Mouse (Mus musculus): ENCODE results near the gene Hes5.

Hes5 gene

GRCm38 (mm10) chr4:154942632-154943322, 17.9 kb upstream of the Hes5 start:
- no peak for DNase-seq (ENCODE audit: low spot score in 2 of 2)

GRCm38 (mm10) chr4:154943323-154944039, 17.2 kb upstream of the Hes5 start:
- DNase-seq (ENCODE audit: low spot score in 2 of 2) = no peak

- peak; percentile 72 to 86 for DNase-seq (ENCODE audit: low spot score in 2 of 2)
Observed at GRCm38 (mm10) chr4:154944121-154944590, 16.6 kb upstream of the Hes5 start.

DNA sequence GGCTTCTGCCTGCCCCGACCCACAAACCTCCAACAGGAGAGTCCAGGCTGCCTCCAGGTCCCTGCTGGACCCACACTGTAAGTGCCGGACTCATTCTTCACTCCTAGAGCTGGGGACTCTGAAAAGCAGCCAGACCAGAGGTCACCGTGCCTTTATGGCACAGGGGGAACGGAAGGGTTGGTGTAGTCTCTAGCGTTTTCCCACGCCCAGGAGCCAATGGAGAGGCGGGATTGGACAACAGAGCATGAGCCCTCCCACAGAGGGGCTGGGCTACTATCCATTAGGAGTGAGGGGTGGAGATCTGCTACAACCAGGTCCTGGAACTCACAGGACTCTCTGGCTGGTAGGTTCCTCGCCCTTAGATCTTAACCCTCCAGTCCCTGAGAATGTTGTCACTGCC, 14.4 kb upstream of the Hes5 start:
- DNase-seq (ENCODE audit: low spot score in 2 of 2) = no peak

GRCm38 (mm10) chr4:154948066-154948939, 12.4 kb upstream of the Hes5 start:
- no peak for DNase-seq (ENCODE audit: low spot score in 2 of 2)

DNA sequence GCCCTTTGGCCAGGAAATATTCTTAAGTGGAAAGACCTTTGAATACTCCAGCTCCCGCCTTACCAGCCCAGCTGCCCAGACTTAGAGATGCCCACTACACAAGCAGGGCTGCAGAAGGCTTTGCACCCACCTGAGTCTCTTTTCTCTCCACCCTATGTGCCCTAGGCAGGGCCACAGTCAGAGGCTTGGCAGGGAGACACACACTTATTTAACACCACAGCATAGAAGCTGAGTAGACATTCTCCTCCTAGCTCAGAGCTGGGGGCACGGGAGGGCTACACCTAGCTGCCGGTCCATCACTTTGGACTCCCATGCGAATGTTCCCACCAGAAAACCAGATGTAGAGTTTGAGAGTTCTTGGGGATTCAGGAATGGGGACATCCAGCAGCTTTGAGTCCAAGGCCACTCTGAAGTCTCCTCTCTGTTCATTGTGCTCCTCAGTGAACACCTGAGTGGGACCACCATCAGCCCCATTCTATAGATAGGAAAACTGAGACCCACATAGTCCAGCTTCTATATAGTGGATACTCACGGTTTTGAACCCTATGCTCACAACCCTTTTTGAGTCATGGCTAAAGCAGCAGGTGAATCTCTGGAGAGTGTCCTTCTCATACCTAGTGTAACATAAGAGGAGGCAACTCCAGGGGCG, 11.7 kb upstream of the Hes5 start:
- DNase-seq (ENCODE audit: low spot score in 2 of 2) = no peak

DNA sequence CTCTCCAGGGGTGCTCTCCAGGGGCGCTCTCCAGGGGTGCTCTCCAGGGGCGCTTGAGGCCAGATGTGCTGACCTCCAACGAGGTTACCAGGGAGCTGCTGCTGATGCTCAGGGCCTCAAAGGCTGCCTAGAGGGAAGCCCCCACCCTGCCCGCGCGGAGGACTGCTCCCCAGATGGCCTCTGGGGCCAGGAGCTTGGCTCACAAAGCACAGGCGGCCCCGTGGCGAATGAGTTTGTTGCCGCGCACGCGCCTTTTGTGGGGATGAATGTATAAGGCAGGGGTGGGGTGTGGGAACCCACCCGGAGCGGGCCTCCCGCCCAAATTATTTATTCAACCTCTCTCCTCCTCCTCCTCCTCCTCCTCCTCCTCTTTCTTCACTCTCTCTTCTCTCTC, 11.1 kb upstream of the Hes5 start:
- DNase-seq (ENCODE audit: low spot score in 2 of 2) = no peak

DNA sequence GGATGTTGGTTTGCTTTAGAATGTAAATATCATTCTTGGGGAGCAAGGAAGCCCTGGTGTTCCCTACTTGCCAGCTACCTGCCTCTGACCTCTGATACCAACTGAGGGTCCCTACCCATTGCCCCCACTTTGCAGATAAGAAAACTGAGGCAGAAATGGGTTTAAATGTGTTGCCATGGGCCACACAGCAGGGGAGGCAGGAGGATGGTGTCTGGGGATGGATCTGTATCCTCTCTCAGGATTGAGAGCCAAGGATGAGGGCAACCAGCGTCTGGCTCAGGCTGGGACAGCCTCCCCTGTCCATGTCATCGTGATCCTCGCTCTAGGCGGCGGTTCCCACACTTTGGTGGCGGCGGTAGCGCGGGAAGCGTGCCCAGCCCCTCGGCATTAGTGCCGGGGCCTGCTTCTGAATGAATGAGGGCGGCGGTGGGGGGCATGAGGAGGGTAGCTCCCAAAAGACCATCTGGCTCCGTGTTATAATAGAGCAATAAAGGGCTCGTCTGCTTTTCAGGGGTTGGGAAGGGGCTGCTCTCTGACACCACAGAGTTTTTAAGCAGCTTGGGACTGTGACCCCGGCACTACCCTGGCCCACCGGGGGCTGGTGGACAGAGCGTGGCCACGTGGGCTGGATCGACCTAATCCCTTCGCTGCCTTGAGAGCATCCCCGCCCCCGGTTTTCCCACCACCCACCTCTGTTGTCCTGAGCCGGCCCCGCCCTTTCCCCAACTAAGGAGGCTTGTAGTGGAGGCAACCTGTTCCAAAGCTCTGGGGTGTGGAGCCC, 8.1 kb upstream of the Hes5 start:
- DNase-seq (ENCODE audit: low spot score in 2 of 2) = no peak

GRCm38 (mm10) chr4:154956604-154957003, 4.1 kb upstream of the Hes5 start:
- DNase-seq (ENCODE audit: low spot score in 2 of 2) = no peak

DNA sequence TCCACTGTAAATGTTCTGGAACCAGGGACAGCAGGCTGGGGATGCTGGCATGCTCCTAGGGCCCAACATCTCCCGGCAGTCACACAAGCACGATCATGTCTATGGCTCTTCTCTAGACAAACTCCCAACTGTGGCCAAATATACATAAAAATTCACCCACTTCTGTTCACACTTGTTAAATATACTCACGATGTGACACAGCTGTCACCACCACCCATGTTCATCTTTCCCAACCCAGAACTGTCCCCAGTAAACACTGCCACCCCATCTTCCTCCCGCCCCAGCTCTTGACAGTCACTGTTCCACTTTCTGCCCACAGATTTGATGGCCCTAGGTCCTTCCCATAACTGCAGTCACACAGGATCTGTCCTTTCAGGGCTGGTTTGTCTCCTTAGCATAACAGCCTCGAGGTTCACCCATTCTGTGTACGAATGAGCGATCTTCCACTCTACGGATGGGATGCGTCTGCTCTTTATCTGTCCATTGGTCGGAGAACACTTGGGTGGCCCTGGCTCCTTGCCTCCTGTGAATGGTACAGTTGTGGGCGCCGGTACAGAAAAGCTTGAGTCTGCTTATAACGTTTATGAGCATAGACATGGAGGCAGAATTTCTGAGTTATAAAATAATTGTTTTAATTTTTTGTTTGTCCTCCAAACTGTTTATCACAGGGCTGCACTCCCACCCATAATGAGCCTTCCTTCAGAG, 3.3 kb upstream of the Hes5 start:
- no peak for DNase-seq (ENCODE audit: low spot score in 2 of 2)

DNA sequence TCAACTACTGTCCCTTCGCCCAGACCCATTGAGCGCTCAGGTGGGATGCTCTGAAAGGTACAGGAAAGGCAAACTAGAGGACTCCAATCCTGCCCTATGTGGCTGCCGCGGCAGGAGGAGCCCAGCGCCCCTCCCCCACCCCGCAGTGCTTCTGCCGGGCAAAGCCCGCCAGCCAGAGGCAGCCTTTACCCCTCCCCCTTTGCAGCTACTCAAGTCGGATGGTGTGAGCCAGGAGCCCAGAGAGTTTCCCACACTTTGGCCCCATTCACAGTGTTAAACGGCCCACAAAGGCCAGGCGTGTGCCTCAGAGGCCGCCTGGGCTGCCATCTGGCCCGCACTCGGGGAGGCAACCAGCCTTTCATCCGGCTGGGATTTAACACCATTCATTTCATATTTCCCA, 2.6 kb upstream of the Hes5 start:
- no peak for DNase-seq (ENCODE audit: low spot score in 2 of 2)

- DNase-seq (ENCODE audit: low spot score in 2 of 2) = no peak
Observed at GRCm38 (mm10) chr4:154958621-154959020, 2.1 kb upstream of the Hes5 start.

DNA sequence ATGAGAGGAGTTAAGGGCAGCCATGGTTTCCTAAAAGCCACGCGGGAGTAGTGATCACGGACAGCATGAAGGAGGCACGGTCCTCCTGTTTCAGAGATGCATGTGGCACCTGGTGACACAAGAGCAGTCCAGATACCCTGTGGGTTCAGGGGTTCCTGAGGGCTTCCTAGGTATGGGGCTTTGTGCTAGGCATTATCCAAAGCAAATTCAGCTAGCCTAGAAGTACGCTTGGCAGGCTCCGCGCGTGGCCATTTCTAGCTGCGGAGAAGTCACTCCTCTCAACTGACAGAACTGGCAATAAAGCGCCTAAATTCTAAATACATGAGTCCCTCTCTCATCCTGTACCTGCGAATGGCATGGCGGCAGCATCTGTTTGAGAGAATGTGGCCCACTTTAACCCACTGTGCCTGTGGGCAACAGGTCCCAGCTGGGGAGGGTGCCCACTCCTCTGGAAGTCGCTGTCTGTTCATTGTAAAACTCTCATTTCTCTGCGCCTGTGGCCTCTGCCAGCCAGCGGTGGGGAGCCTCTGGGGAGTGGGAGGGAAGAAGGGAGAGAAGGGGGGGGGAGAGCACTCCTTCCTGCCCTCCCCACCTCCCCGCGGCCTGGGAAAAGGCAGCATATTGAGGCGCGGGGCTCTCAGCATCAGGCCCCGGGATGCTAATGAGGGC, 568 bp upstream of the Hes5 start:
- DNase-seq (ENCODE audit: low spot score in 2 of 2) = no peak

GRCm38 (mm10) chr4:154961226-154961738, 559 bp downstream of the Hes5 start:
- DNase-seq (ENCODE audit: low spot score in 2 of 2) = peak; percentile 71 to 74

- peak; percentile 62 to 84 for DNase-seq (ENCODE audit: low spot score in 2 of 2)
Observed at GRCm38 (mm10) chr4:154961911-154962310, 1.2 kb downstream of the Hes5 start.

- no peak for DNase-seq (ENCODE audit: low spot score in 2 of 2)
Observed at GRCm38 (mm10) chr4:154962683-154963082, 2.0 kb downstream of the Hes5 start.

GRCm38 (mm10) chr4:154963190-154963836, 2.6 kb downstream of the Hes5 start:
- peak in 1 of 2 experiments; percentile 40 for DNase-seq (ENCODE audit: low spot score in 2 of 2)

DNA sequence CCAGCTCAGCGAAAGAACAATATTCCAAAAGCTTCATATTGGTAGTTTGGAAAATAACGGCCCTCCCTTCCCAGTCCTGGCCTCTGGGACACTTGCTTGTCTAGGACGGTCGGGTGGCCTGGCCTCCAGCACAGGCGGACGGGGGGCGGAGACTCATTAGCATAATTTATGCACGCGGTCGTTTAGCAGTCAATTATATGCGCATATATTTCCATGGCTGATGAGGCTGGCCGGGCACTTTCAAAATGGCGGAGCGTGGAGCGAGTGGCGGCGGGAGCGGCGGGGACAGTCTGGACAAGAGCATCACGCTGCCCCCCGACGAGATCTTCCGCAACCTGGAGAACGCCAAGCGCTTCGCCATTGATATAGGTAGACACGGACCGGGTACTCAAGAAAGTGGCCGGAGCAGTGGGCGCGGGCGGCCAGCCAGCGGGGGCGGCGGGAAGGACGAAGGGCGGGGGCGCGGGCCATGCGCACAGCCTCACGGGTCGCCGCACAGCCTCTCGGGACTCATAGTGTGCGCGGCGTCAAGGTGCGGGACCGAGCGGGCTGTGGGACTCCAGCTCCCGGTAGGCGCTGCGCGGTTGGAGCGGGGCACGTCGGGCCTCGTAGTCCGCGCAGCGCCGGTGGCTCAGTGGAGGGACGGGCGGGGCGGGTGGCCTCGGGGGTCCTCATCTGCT, 3.3 kb downstream of the Hes5 start, which contains the start of gene Pank4:
Gene Pank4 (plus strand): TSS at position 223 of the 680 bp plus-strand sequence.
- peak; percentile 84 to 93 for DNase-seq (ENCODE audit: low spot score in 2 of 2)
